Mouse (Mus musculus): Measurements from ENCODE around the gene Gp9. TPM values are rescaled to one million over a fixed set of nuclear protein-coding genes. Genes with fewer than 3 reads are reported as not detected.
"Not testable (repeated sequence)": the region's sequence is repeated elsewhere in the genome, so short reads cannot be mapped to it uniquely, and the experiment has no call there.

Gene Gp9
- polyA plus RNA-seq, 1 experiment, result 2.6 TPM

GRCm38 (mm10) chr6:87756896-87757295 is 21.0 kb upstream of the Gp9 start:
- Histone ChIP-seq H3K27ac (ENCODE audit: control insufficient read depth, insufficient read depth, low read length) (no peak overlapping the region), H3K36me3 (ENCODE audit: control insufficient read depth, insufficient read depth, low read length) (no peaks in the 10 kb centered on the region), H3K4me3 (ENCODE audit: control insufficient read depth, insufficient read depth, low read length) (no peak overlapping the region), H3K27me3 (ENCODE audit: control insufficient read depth, insufficient read depth, low read length) (no peaks in the 10 kb centered on the region), H3K4me1 (replicated peaks; ENCODE audit: control insufficient read depth, insufficient read depth, low read length) (no peaks in the 10 kb centered on the region)
- no peak for TF ChIP-seq POLR2A (IDR thresholded peaks at IDR 0.05; ENCODE audit: control insufficient read depth, extremely low read depth, insufficient read depth, low read length, poor library complexity)
- TF ChIP-seq CTCF (IDR thresholded peaks at IDR 0.05; ENCODE audit: borderline replicate concordance, control insufficient read depth, extremely low read depth, insufficient read depth, low read length, poor library complexity), result no peak
- WGBS, result 97% methylated on average over 8 of the region's 8 CpGs
- no peak for DNase-seq

- H3K27me3 ChIP-seq (ENCODE audit: control insufficient read depth, insufficient read depth, low read length), result no peaks in the 10 kb centered on the region
- no peak overlapping the region for H3K27ac ChIP-seq (ENCODE audit: control insufficient read depth, insufficient read depth, low read length)
- TF ChIP-seq POLR2A (IDR thresholded peaks at IDR 0.05; ENCODE audit: control insufficient read depth, extremely low read depth, insufficient read depth, low read length, poor library complexity), result no peak
- TF ChIP-seq CTCF (IDR thresholded peaks at IDR 0.05; ENCODE audit: borderline replicate concordance, control insufficient read depth, extremely low read depth, insufficient read depth, low read length, poor library complexity), result no peak
- no peaks in the 10 kb centered on the region for H3K36me3 ChIP-seq (ENCODE audit: control insufficient read depth, insufficient read depth, low read length)
- WGBS, result 94% methylated on average over 3 of the region's 3 CpGs
- no peaks in the 10 kb centered on the region for H3K4me1 ChIP-seq (replicated peaks; ENCODE audit: control insufficient read depth, insufficient read depth, low read length)
- H3K4me3 ChIP-seq (ENCODE audit: control insufficient read depth, insufficient read depth, low read length), result no peak overlapping the region
- no peak for DNase-seq
These were observed 18.5 kb upstream of the Gp9 start for GRCm38 (mm10) chr6:87759404-87759803.

GRCm38 (mm10) chr6:87759850-87760249 is 18.0 kb upstream of the Gp9 start:
- Histone ChIP-seq H3K4me3 (ENCODE audit: control insufficient read depth, insufficient read depth, low read length) (no peak overlapping the region), H3K4me1 (replicated peaks; ENCODE audit: control insufficient read depth, insufficient read depth, low read length) (no peaks in the 10 kb centered on the region), H3K27ac (ENCODE audit: control insufficient read depth, insufficient read depth, low read length) (no peak overlapping the region), H3K36me3 (ENCODE audit: control insufficient read depth, insufficient read depth, low read length) (no peaks in the 10 kb centered on the region), H3K27me3 (ENCODE audit: control insufficient read depth, insufficient read depth, low read length) (no peaks in the 10 kb centered on the region)
- no peak for DNase-seq
- no peak for TF ChIP-seq POLR2A (IDR thresholded peaks at IDR 0.05; ENCODE audit: control insufficient read depth, extremely low read depth, insufficient read depth, low read length, poor library complexity)
- no peak for TF ChIP-seq CTCF (IDR thresholded peaks at IDR 0.05; ENCODE audit: borderline replicate concordance, control insufficient read depth, extremely low read depth, insufficient read depth, low read length, poor library complexity)
- 83% methylated on average over 3 of the region's 3 CpGs for WGBS

- Histone ChIP-seq H3K27me3 (ENCODE audit: control insufficient read depth, insufficient read depth, low read length) (no peaks in the 10 kb centered on the region), H3K4me3 (ENCODE audit: control insufficient read depth, insufficient read depth, low read length) (no peak overlapping the region), H3K36me3 (ENCODE audit: control insufficient read depth, insufficient read depth, low read length) (no peaks in the 10 kb centered on the region), H3K27ac (ENCODE audit: control insufficient read depth, insufficient read depth, low read length) (no peak overlapping the region), H3K4me1 (replicated peaks; ENCODE audit: control insufficient read depth, insufficient read depth, low read length) (no peaks in the 10 kb centered on the region)
- no peak for DNase-seq
- WGBS, result 90% methylated on average over 5 of the region's 5 CpGs
- TF ChIP-seq POLR2A (IDR thresholded peaks at IDR 0.05; ENCODE audit: control insufficient read depth, extremely low read depth, insufficient read depth, low read length, poor library complexity), result no peak
- TF ChIP-seq CTCF (IDR thresholded peaks at IDR 0.05; ENCODE audit: borderline replicate concordance, control insufficient read depth, extremely low read depth, insufficient read depth, low read length, poor library complexity), result no peak
These were observed 15.7 kb upstream of the Gp9 start for GRCm38 (mm10) chr6:87762161-87762560.

- no peak for DNase-seq
- Histone ChIP-seq H3K27ac (ENCODE audit: control insufficient read depth, insufficient read depth, low read length) (no peak overlapping the region), H3K4me3 (ENCODE audit: control insufficient read depth, insufficient read depth, low read length) (no peak overlapping the region), H3K27me3 (ENCODE audit: control insufficient read depth, insufficient read depth, low read length) (no peaks in the 10 kb centered on the region), H3K36me3 (ENCODE audit: control insufficient read depth, insufficient read depth, low read length) (no peaks in the 10 kb centered on the region), H3K4me1 (replicated peaks; ENCODE audit: control insufficient read depth, insufficient read depth, low read length) (no peaks in the 10 kb centered on the region)
- WGBS, result 74% methylated on average over 4 of the region's 4 CpGs
- TF ChIP-seq CTCF (IDR thresholded peaks at IDR 0.05; ENCODE audit: borderline replicate concordance, control insufficient read depth, extremely low read depth, insufficient read depth, low read length, poor library complexity), result no peak
- TF ChIP-seq POLR2A (IDR thresholded peaks at IDR 0.05; ENCODE audit: control insufficient read depth, extremely low read depth, insufficient read depth, low read length, poor library complexity), result no peak
These were observed 14.2 kb upstream of the Gp9 start for GRCm38 (mm10) chr6:87763376-87764280.

- not testable (repeated sequence) for H3K4me3 ChIP-seq (ENCODE audit: control insufficient read depth, insufficient read depth, low read length); DNase-seq; H3K27ac ChIP-seq (ENCODE audit: control insufficient read depth, insufficient read depth, low read length); H3K27me3 ChIP-seq (ENCODE audit: control insufficient read depth, insufficient read depth, low read length); H3K4me1 ChIP-seq (replicated peaks; ENCODE audit: control insufficient read depth, insufficient read depth, low read length); H3K36me3 ChIP-seq (ENCODE audit: control insufficient read depth, insufficient read depth, low read length)
- WGBS, result 97% methylated on average over 2 of the region's 2 CpGs
These were observed 13.6 kb upstream of the Gp9 start for GRCm38 (mm10) chr6:87764296-87764695.

- no peak overlapping the region for H3K4me3 ChIP-seq (ENCODE audit: control insufficient read depth, insufficient read depth, low read length)
- TF ChIP-seq POLR2A (IDR thresholded peaks at IDR 0.05; ENCODE audit: control insufficient read depth, extremely low read depth, insufficient read depth, low read length, poor library complexity) (no peak), CTCF (IDR thresholded peaks at IDR 0.05; ENCODE audit: borderline replicate concordance, control insufficient read depth, extremely low read depth, insufficient read depth, low read length, poor library complexity) (no peak)
- WGBS, result 16% methylated on average over 8 of the region's 8 CpGs
- no peaks in the 10 kb centered on the region for H3K4me1 ChIP-seq (replicated peaks; ENCODE audit: control insufficient read depth, insufficient read depth, low read length)
- DNase-seq, result no peak
- no peak overlapping the region for H3K27ac ChIP-seq (ENCODE audit: control insufficient read depth, insufficient read depth, low read length)
- no peaks in the 10 kb centered on the region for H3K36me3 ChIP-seq (ENCODE audit: control insufficient read depth, insufficient read depth, low read length)
- no peaks in the 10 kb centered on the region for H3K27me3 ChIP-seq (ENCODE audit: control insufficient read depth, insufficient read depth, low read length)
These were observed 7.2 kb upstream of the Gp9 start for GRCm38 (mm10) chr6:87770626-87771025.

Data from thymus, adult 2 months (tissue).